Mouse (Mus musculus) liver, embryonic 14 days (tissue): Measurements from ENCODE around the gene Suclg2. TPM values are rescaled to one million over a fixed set of nuclear protein-coding genes. Genes with fewer than 3 reads are reported as not detected.

Experiments used
- polyA plus RNA-seq: library from polyadenylated mRNA; depleted of rRNA; stranded (reverse); fragments of >200 nt; gene quantifications from 2 replicates; pipeline ENCODE4 v1.2.3, GENCODE M21; 2012; rRNA removed

Suclg2 gene
- 21.4 and 24.1 TPM in 2 replicates for polyA plus RNA-seq

DNA sequence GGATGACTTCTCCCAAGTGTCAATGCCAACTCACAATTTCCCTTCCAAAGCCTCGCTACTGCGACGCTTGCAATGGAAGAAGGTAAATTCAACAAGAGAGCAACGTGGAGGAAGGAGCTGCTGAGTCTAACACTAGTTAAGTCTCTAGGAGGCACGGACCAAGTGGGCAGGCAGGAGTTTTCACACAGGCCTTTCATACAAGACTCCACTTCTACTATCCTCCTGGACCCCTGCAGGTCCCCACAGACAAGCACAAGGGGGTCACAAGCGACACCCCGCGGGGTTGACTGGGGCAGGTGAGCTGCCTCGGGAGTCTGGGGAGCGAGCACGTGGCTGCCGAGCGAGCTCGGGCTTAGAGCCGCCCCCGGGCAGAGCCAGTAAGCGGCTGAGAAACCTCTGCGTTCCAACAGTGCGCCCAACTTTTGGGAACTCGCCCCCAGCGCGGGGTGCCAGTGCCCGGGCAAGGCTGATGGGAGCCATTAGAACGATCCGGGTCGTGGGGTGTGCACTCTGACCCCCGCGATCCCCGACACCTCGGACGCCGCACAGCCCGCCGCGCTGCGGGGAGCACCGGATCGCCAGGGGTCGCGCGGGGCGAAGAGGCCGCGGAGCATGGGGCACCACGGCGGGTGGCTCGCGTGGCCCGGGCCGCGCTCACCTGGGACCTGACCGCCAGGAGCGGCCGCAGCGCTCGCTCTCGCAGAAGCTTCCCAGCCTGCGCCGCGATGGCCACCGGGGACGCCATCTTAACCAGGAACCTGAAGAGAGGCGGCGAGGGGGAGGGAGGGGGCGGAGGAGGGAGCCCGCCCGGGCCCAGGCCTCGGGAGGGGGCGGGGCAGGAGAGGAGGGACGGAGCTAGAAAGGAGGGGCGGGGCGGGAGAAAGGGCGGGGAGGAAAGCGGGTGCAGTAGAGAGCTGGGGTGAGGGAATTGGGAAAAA lies at the start of gene Suclg2:
Gene Suclg2, minus strand, starts transcription at position 770 of the 938 bp plus-strand sequence.

